Mouse (Mus musculus) E14TG2a.4 (cell line): ENCODE measurements around the gene Znrf4.

Experiments
- H3K27me3 ChIP-seq: 2 replicates; pipeline ENCODE4 v1.6.1; 2014; ENCODE audit warnings: low read length, control low read depth; ENCODE audit not compliant: insufficient read depth
- H3K36me3 ChIP-seq: 2 replicates; pipeline ENCODE4 v1.6.1; 2014; ENCODE audit warnings: low read length, control low read depth; ENCODE audit not compliant: insufficient read depth
- H3K4me1 ChIP-seq: replicated peaks from 2 replicates; pipeline ENCODE4 v1.6.1; 2014; ENCODE audit warnings: low read depth, low read length, control low read depth
- H3K4me3 ChIP-seq: replicated peaks from 2 replicates; pipeline ENCODE4 v1.5.1; 2014; ENCODE audit warnings: mild to moderate bottlenecking, low read length
- H3K9me3 ChIP-seq: 2 replicates; pipeline ENCODE4 v1.6.1; 2014; ENCODE audit warnings: low read length, control low read depth
- CTCF ChIP-seq: conservative IDR thresholded peaks from 2 replicates; pipeline ENCODE4 v1.5.1; 2014; ENCODE audit warnings: low read length
- NANOG ChIP-seq: IDR thresholded peaks from 2 replicates; pipeline ENCODE4 v1.6.1; 2014; ENCODE audit warnings: borderline replicate concordance, low read length, mixed read lengths
- POU5F1 ChIP-seq: IDR thresholded peaks from 2 replicates; pipeline ENCODE4 v1.6.1; 2014; ENCODE audit warnings: low read length, borderline replicate concordance

The Znrf4 gene

DNA sequence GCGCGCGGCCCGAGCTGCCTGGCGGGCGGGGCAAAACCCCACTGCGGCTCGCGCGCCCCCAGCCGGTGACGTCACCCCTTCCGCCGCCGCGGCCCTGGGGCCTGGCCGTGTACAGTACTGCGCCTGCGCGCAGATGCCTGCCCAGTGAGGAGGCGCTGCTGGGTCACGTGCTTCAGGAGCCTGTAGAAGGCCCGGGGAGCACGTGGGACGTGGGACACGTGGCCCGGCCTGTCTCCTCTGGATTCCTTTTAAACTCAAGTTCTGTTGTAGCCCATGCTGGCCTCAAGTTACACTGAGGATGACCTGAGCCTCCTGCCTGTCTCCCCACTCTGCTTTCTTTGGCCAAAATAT, 35.9 kb downstream of the Znrf4 start, which contains the start of gene Ptprs:
TSS of gene Ptprs (minus strand) at position 82 of the 351 bp plus-strand sequence.
- peaks cover 91% of the 10 kb centered on the region for H3K4me1 ChIP-seq
- H3K27me3 ChIP-seq, result peaks cover 74% of the 10 kb centered on the region
- peak within 1 kb of the TSS; percentile 86 for H3K4me3 ChIP-seq
- TF ChIP-seq POU5F1 (no peak), CTCF (no peak), NANOG (no peak)
- no peaks in the 10 kb centered on the region for H3K9me3 ChIP-seq
- H3K36me3 ChIP-seq, result no peaks in the 10 kb centered on the region

DNA sequence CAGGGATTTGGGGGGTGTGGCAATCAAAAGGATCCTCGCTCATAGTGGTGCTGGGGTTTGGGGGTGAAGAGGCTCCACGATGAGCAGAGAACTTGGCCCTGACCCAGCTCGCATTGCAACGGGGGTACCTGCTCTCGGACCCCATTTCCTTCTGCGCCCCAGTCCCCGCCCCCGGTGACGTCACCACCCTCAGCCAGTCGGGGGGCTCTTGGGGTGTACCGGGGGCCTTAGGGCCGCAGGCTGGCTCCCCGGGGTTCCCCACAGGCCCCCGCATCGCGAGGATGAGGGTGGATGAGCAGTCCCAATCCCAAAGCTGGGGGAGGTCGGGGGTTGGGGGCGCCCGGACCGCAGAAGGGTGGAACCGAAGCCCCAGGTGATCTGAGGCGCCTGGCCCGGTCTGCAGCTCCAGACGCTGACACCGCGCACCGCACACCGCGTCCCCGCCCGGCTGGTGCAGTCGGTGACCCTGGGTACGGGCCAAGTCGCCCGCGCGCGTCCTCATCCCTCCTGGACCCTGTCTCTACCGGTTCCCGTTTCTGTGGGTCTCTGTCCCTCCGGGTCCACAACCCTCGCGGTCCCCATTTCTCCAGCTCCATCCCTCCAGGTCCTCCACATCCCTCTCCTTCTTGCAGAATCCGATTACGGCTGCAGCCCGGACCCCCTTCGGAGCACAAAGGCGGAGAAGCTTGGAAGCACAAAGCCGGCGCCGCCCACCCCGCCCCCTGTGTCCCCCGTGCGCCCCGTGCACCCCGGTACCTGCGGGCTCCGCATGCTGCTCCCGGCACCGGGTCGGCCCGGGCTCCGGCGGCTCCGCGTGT, 36.4 kb downstream of the Znrf4 start:
- H3K4me1 ChIP-seq, result peaks cover 91% of the 10 kb centered on the region
- peak overlapping the region; percentile 86 for H3K4me3 ChIP-seq
- H3K27me3 ChIP-seq, result peaks cover 80% of the 10 kb centered on the region
- 0 out of 2 replicates have a peak, but pooled peaks cover 3% of the 10 kb centered on the region for H3K36me3 ChIP-seq
- TF ChIP-seq NANOG (no peak), POU5F1 (no peak), CTCF (no peak)
- H3K9me3 ChIP-seq, result no peaks in the 10 kb centered on the region

DNA sequence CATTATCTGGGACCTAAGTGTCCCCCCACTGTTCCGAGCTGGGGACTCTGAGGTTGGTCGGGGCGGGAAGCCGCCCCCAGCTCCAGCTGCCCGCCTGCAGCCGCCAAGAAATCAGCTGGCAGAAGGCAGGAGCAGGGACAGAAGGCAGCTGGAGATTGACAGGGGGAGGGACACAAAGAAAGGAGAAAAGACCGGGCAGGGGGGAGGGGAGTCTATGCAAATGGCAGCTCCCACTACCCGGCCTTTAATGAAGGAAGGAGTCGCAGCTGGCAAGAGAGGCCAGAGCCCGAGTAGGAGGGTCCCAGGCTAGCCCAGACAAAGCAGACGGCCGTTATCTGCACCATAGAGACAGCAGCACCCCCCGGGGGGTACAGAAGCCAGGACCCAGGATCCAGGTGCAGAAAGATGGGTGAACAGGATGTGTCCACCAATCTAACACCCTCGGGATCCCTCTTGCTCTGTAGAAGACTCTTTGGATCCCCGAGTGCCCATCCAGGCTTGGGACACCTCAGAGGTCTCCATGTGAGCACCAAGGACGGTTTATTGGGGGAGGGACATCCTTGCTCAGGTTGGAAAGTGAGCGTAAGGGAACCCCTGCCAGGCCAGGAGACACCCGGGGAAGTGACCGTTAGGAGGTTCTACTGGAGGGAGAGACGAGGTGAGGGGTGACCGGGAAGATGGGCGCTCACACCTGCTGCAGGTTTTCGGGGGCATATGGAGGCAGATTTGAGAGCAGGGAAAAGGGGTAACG, 37.2 kb downstream of the Znrf4 start:
- peak overlapping the region; percentile 86 for H3K4me3 ChIP-seq
- TF ChIP-seq CTCF, result no peak
- no peak for TF ChIP-seq POU5F1
- no peak for TF ChIP-seq NANOG
- 0 out of 2 replicates have a peak, but pooled peaks cover 3% of the 10 kb centered on the region for H3K36me3 ChIP-seq
- no peaks in the 10 kb centered on the region for H3K9me3 ChIP-seq
- peaks cover 92% of the 10 kb centered on the region for H3K4me1 ChIP-seq
- H3K27me3 ChIP-seq, result peaks cover 85% of the 10 kb centered on the region

DNA sequence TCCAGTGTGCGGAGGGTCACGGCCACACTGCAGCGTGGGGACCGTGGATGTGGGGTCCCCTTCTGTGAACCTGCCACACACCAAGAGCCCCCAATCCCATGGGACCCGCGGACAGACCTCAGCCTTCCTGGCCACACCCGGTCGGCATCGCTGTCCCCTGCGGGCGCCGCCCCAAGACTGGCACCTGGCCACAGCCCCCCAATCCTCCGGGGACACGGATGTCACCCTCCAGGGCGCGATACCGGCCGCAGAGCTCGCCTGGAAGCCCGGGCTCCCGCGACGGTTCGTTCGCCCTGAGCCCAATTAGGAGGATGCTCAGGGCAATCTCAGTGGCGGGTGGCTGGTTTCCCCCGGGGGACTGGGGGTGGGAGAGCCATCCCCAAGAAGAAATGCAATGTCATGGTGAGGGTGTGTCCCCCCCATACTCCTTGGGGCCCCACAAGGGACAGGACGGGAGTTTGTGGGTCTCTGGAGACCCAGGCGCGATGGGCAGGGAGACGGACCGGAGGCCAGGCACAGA, 37.9 kb downstream of the Znrf4 start:
- peak overlapping the region; percentile 86 for H3K4me3 ChIP-seq
- peaks cover 88% of the 10 kb centered on the region for H3K27me3 ChIP-seq
- no peaks in the 10 kb centered on the region for H3K9me3 ChIP-seq
- TF ChIP-seq NANOG (no peak), CTCF (no peak), POU5F1 (no peak)
- H3K4me1 ChIP-seq, result peaks cover 92% of the 10 kb centered on the region
- 0 out of 2 replicates have a peak, but pooled peaks cover 3% of the 10 kb centered on the region for H3K36me3 ChIP-seq

- H3K4me3 ChIP-seq, result peak overlapping the region; percentile 86
- peaks cover 92% of the 10 kb centered on the region for H3K4me1 ChIP-seq
- 0 out of 2 replicates have a peak, but pooled peaks cover 3% of the 10 kb centered on the region for H3K36me3 ChIP-seq
- peaks cover 82% of the 10 kb centered on the region for H3K27me3 ChIP-seq
- no peak for TF ChIP-seq NANOG
- TF ChIP-seq CTCF, result no peak
- TF ChIP-seq POU5F1, result no peak
- H3K9me3 ChIP-seq, result no peaks in the 10 kb centered on the region
These were observed 38.7 kb downstream of the Znrf4 start for GRCm38 (mm10) chr17:56473611-56473905.

DNA sequence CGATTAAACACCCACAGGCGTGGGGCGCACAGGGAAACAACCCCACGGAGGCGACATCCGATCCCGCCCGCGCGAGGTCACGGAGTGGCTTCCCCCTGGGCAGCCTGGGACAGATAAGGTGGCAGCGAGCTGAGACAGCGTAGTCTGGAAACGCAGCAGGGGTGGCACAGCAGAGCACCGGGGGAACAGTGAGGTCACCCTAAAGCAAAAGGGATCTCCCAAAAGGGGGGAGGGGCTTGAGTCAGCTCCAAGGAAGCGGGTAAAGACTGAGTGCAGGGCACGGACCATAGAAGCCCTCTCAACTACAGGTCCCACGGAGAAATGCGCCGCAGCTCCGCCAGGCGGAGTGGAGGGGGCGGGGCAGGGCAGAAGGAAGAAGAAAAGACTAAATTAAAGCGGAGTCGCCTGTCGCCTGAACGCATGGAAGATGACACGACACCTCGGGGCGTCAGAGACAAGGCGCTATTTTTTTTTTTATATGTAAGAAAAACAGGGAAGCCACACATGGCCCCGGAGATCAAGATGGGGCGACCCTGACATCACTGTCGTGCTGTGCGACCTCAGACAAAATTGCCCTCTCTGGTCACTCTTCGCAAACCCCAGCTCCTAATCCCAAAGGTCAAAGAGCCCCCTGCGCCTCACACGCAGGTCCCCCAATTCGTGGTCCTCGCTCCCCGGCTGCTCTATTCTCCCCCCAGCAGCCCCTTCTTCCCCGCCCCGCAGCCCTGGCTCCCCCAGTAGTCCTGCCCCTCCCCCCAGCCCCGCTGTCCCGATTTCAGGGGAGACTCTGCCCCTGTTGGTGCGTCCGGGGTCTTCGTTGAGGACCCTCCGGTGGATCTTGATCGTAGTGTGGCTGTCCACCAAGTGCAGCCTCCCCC, 39.3 kb downstream of the Znrf4 start:
- no peak for TF ChIP-seq NANOG
- TF ChIP-seq CTCF, result peak; percentile 14; the same call in 1 of the 2 replicates
- no peak for TF ChIP-seq POU5F1
- Histone ChIP-seq H3K9me3 (no peaks in the 10 kb centered on the region), H3K4me1 (peaks cover 92% of the 10 kb centered on the region), H3K36me3 (0 out of 2 replicates have a peak, but pooled peaks cover 3% of the 10 kb centered on the region), H3K27me3 (peaks cover 76% of the 10 kb centered on the region), H3K4me3 (peak overlapping the region; percentile 86)

GRCm38 (mm10) chr17:56472121-56472520, 40.1 kb downstream of the Znrf4 start:
- Histone ChIP-seq H3K9me3 (no peaks in the 10 kb centered on the region), H3K4me3 (peak overlapping the region; percentile 86), H3K27me3 (peaks cover 68% of the 10 kb centered on the region), H3K36me3 (0 out of 2 replicates have a peak, but pooled peaks cover 3% of the 10 kb centered on the region), H3K4me1 (peaks cover 91% of the 10 kb centered on the region)
- TF ChIP-seq NANOG (no peak), CTCF (no peak), POU5F1 (no peak)

DNA sequence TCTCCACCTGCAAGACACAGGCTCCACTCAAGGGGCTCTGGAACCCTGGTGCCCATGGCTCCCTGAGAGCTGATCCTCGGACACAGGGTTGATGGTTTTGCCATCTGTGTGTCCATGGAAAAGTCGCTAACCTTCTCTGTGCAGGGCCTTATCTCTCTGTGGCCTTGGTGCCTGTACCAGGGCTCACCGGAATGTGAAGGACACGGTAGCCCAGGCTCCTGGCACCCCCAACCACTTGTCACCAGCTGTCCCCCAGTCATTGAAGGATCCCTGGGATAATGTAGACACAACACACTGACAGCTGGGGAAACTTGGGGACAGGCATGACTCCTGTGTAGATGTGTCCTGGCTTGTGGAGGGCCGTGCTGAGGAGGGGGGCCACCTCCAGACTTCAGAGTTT, 41.1 kb downstream of the Znrf4 start:
- H3K36me3 ChIP-seq, result 0 out of 2 replicates have a peak, but pooled peaks cover 3% of the 10 kb centered on the region
- H3K4me3 ChIP-seq, result peak overlapping the region; percentile 71
- no peak for TF ChIP-seq NANOG
- no peak for TF ChIP-seq POU5F1
- TF ChIP-seq CTCF, result no peak
- peaks cover 61% of the 10 kb centered on the region for H3K27me3 ChIP-seq
- no peaks in the 10 kb centered on the region for H3K9me3 ChIP-seq
- H3K4me1 ChIP-seq, result peaks cover 89% of the 10 kb centered on the region
